Mouse (Mus musculus): ENCODE data around the gene Ncf1. TPM values are rescaled to one million over a fixed set of nuclear protein-coding genes. Genes with fewer than 3 reads are reported as not detected.

The Ncf1 gene
- total and polyA plus RNA-seq, 3 experiments = 5.7 to 8.2 (median 6.7) TPM

- intact Hi-C loops (cut with DNase I) = no loop called here
- H3K27ac ChIP-seq = no peak overlapping the region
- H3K9ac ChIP-seq (ENCODE audit: low read depth, low read length) = no peak overlapping the region
- TF ChIP-seq CTCF (IDR thresholded peaks at IDR 0.05) = no peak
- no peak for TF ChIP-seq EP300 (IDR thresholded peaks at IDR 0.05; ENCODE audit: insufficient read depth, low read depth, low read length)
- no peak for TF ChIP-seq POLR2A (IDR thresholded peaks at IDR 0.05; ENCODE audit: insufficient read depth, low read depth, low read length)
- H3K36me3 ChIP-seq (ENCODE audit: control insufficient read depth, insufficient read depth, low read length) = no peaks in the 10 kb centered on the region
- no peaks in the 10 kb centered on the region for H3K27me3 ChIP-seq (ENCODE audit: control insufficient read depth, insufficient read depth, low read length)
- no peaks in the 10 kb centered on the region for H3K79me2 ChIP-seq (replicated peaks; ENCODE audit: control insufficient read depth, insufficient read depth, low read length)
- WGBS = 86% methylated on average over 26 of the region's 26 CpGs
- no peak for DNase-seq
- no peak overlapping the region for H3K4me3 ChIP-seq
- no peaks in the 10 kb centered on the region for H3K4me1 ChIP-seq (ENCODE audit: control insufficient read depth, insufficient read depth, low read length)
These were observed 14.4 kb upstream of the Ncf1 start for GRCm38 (mm10) chr5:134243661-134244436.

GRCm38 (mm10) chr5:134241831-134242230, 12.4 kb upstream of the Ncf1 start:
- Histone ChIP-seq H3K9ac (ENCODE audit: low read depth, low read length) (no peak overlapping the region), H3K27me3 (ENCODE audit: control insufficient read depth, insufficient read depth, low read length) (no peaks in the 10 kb centered on the region), H3K4me1 (ENCODE audit: control insufficient read depth, insufficient read depth, low read length) (no peaks in the 10 kb centered on the region), H3K79me2 (replicated peaks; ENCODE audit: control insufficient read depth, insufficient read depth, low read length) (no peaks in the 10 kb centered on the region), H3K4me3 (no peak overlapping the region), H3K27ac (no peak overlapping the region), H3K36me3 (ENCODE audit: control insufficient read depth, insufficient read depth, low read length) (no peaks in the 10 kb centered on the region)
- intact Hi-C loops (cut with DNase I) = no loop called here
- whole genome bisulfite sequencing = 65% methylated on average over 5 of the region's 5 CpGs
- TF ChIP-seq CTCF (IDR thresholded peaks at IDR 0.05) = no peak
- no peak for TF ChIP-seq EP300 (IDR thresholded peaks at IDR 0.05; ENCODE audit: insufficient read depth, low read depth, low read length)
- TF ChIP-seq POLR2A (IDR thresholded peaks at IDR 0.05; ENCODE audit: insufficient read depth, low read depth, low read length) = no peak
- no peak for DNase-seq

GRCm38 (mm10) chr5:134237936-134238760, 8.7 kb upstream of the Ncf1 start:
- intact Hi-C loops (cut with DNase I) = no loop called here
- H3K36me3 ChIP-seq (ENCODE audit: control insufficient read depth, insufficient read depth, low read length) = no peaks in the 10 kb centered on the region
- peaks cover 2% of the 10 kb centered on the region; the same call in 1 of the 2 replicates for H3K4me1 ChIP-seq (ENCODE audit: control insufficient read depth, insufficient read depth, low read length)
- no peaks in the 10 kb centered on the region for H3K27me3 ChIP-seq (ENCODE audit: control insufficient read depth, insufficient read depth, low read length)
- H3K4me3 ChIP-seq = no peak overlapping the region
- no peak overlapping the region for H3K9ac ChIP-seq (ENCODE audit: low read depth, low read length)
- H3K79me2 ChIP-seq (replicated peaks; ENCODE audit: control insufficient read depth, insufficient read depth, low read length) = no peaks in the 10 kb centered on the region
- no peak overlapping the region for H3K27ac ChIP-seq
- no peak for DNase-seq
- TF ChIP-seq EP300 (IDR thresholded peaks at IDR 0.05; ENCODE audit: insufficient read depth, low read depth, low read length) = no peak
- no peak for TF ChIP-seq POLR2A (IDR thresholded peaks at IDR 0.05; ENCODE audit: insufficient read depth, low read depth, low read length)
- TF ChIP-seq CTCF (IDR thresholded peaks at IDR 0.05) = no peak
- 87% methylated on average over 28 of the region's 28 CpGs for WGBS

- Histone ChIP-seq H3K36me3 (ENCODE audit: control insufficient read depth, insufficient read depth, low read length) (no peaks in the 10 kb centered on the region), H3K27me3 (ENCODE audit: control insufficient read depth, insufficient read depth, low read length) (no peaks in the 10 kb centered on the region), H3K4me1 (ENCODE audit: control insufficient read depth, insufficient read depth, low read length) (peaks cover 5% of the 10 kb centered on the region; the same call in 1 of the 2 replicates), H3K27ac (no peak overlapping the region), H3K4me3 (no peak overlapping the region), H3K9ac (ENCODE audit: low read depth, low read length) (no peak overlapping the region), H3K79me2 (replicated peaks; ENCODE audit: control insufficient read depth, insufficient read depth, low read length) (no peaks in the 10 kb centered on the region)
- 88% methylated on average over 11 of the region's 11 CpGs for WGBS
- no peak for DNase-seq
- TF ChIP-seq POLR2A (IDR thresholded peaks at IDR 0.05; ENCODE audit: insufficient read depth, low read depth, low read length) = no peak
- no peak for TF ChIP-seq EP300 (IDR thresholded peaks at IDR 0.05; ENCODE audit: insufficient read depth, low read depth, low read length)
- no peak for TF ChIP-seq CTCF (IDR thresholded peaks at IDR 0.05)
- intact Hi-C loops (cut with DNase I) = no loop called here
These were observed 8.1 kb upstream of the Ncf1 start for GRCm38 (mm10) chr5:134237508-134237907.

- DNase-seq = peak in 1 of 2 experiments; percentile 52
- Histone ChIP-seq H3K4me1 (ENCODE audit: control insufficient read depth, insufficient read depth, low read length) (peaks cover 9% of the 10 kb centered on the region), H3K4me3 (no peak overlapping the region), H3K9ac (ENCODE audit: low read depth, low read length) (no peak overlapping the region), H3K36me3 (ENCODE audit: control insufficient read depth, insufficient read depth, low read length) (no peaks in the 10 kb centered on the region), H3K79me2 (replicated peaks; ENCODE audit: control insufficient read depth, insufficient read depth, low read length) (no peaks in the 10 kb centered on the region), H3K27ac (no peak overlapping the region), H3K27me3 (ENCODE audit: control insufficient read depth, insufficient read depth, low read length) (no peaks in the 10 kb centered on the region)
- 73% methylated on average over 6 of the region's 6 CpGs for WGBS
- intact Hi-C loops (cut with DNase I) = no loop called here
- TF ChIP-seq CTCF (IDR thresholded peaks at IDR 0.05) (no peak), EP300 (IDR thresholded peaks at IDR 0.05; ENCODE audit: insufficient read depth, low read depth, low read length) (no peak), POLR2A (IDR thresholded peaks at IDR 0.05; ENCODE audit: insufficient read depth, low read depth, low read length) (no peak)
These were observed 7.4 kb upstream of the Ncf1 start for GRCm38 (mm10) chr5:134236796-134237195.

- intact Hi-C loops (cut with DNase I) = no loop called here
- Histone ChIP-seq H3K4me1 (ENCODE audit: control insufficient read depth, insufficient read depth, low read length) (peaks cover 11% of the 10 kb centered on the region), H3K79me2 (replicated peaks; ENCODE audit: control insufficient read depth, insufficient read depth, low read length) (no peaks in the 10 kb centered on the region), H3K9ac (ENCODE audit: low read depth, low read length) (no peak overlapping the region), H3K27me3 (ENCODE audit: control insufficient read depth, insufficient read depth, low read length) (no peaks in the 10 kb centered on the region), H3K4me3 (no peak overlapping the region), H3K27ac (no peak overlapping the region), H3K36me3 (ENCODE audit: control insufficient read depth, insufficient read depth, low read length) (no peaks in the 10 kb centered on the region)
- DNase-seq = no peak
- 69% methylated on average over 3 of the region's 3 CpGs for WGBS
- TF ChIP-seq EP300 (IDR thresholded peaks at IDR 0.05; ENCODE audit: insufficient read depth, low read depth, low read length) (no peak), POLR2A (IDR thresholded peaks at IDR 0.05; ENCODE audit: insufficient read depth, low read depth, low read length) (no peak), CTCF (IDR thresholded peaks at IDR 0.05) (no peak)
These were observed 6.8 kb upstream of the Ncf1 start for GRCm38 (mm10) chr5:134236241-134236640.
